Mouse (Mus musculus) ES-Bruce4 (cell line): ENCODE measurements around the gene Flcn.

Source experiments
- CTCF ChIP-seq: IDR thresholded peaks from one replicate; pipeline ENCODE4 v1.8.1; 2011; ENCODE audit warnings: low read depth, low read length
- EP300 ChIP-seq: IDR thresholded peaks from 2 replicates; pipeline ENCODE4 v1.6.1; 2011; ENCODE audit warnings: low read depth, low read length; ENCODE audit not compliant: insufficient read depth
- POLR2A ChIP-seq: IDR thresholded peaks from one replicate; pipeline ENCODE4 v1.8.1; 2011; ENCODE audit warnings: low read length; ENCODE audit not compliant: insufficient read depth

DNA sequence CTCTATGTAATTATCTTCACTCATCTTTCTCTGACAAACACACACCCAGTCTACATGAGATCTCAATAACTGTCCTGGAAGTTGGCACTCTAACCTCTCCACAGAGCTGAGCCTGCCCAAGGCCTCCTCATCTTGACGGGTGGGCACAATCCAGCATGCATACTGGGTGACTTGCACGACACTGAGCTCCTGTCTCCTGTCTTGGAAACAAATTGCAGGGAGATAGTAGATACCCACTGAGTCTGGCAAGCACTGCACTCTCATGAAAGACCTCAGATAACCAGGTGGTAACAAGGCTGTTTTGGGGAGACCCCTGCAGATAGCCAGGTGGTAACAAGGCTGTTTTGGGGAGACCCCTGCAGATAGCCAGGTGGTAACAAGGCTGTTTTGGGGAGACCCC is 37.5 kb downstream of the Flcn start:
- TF ChIP-seq POLR2A (no peak), CTCF (no peak), EP300 (no peak)
